Mouse (Mus musculus) layer of hippocampus, adult 2 months (tissue): ENCODE data around the gene Cfl1. TPM values are rescaled to one million over a fixed set of nuclear protein-coding genes. Genes with fewer than 3 reads are reported as not detected.

Experiments
- DNase-seq, 2 experiments: peaks; one replicate each; pipeline ENCODE4 v3.0.0; 2022; ENCODE audit warnings: low spot score in 2 of 2
- H3K27ac ChIP-seq: fragments of 200-600 bp; 2 replicates; pipeline ENCODE4 v1.8.1; 2022
- H3K4me3 ChIP-seq: fragments of 200-600 bp; 2 replicates; pipeline ENCODE4 v1.8.1; 2022; ENCODE audit warnings: mild to moderate bottlenecking
- CTCF ChIP-seq: fragments of 200-600 bp; conservative IDR thresholded peaks from 2 replicates; pipeline ENCODE4 v1.8.1; 2022; ENCODE audit warnings: antibody characterized with exemption, mild to moderate bottlenecking, moderate library complexity
- long read RNA-seq, 2 experiments: library from polyadenylated mRNA; stranded (forward); transcript quantifications; one replicate each; pipeline ENCODE4 v2.0.0; 2021; ENCODE audit warnings: borderline mapping rate in 2 of 2
- total RNA-seq, 2 experiments: library from RNA; stranded (reverse); gene quantifications; 2 replicates each; pipeline ENCODE4 v1.2.3; 2021

Cfl1 gene
- 1,000 to 10,000 TPM; 1,280 to 1,287 TPM for total RNA-seq
- long read RNA-seq, experiment 1, transcript Cfl1-202 (4 exons, 2,354 nt), result major isoform, 536 of 730 reads
- long read RNA-seq, experiment 1, partial matches to known transcripts, result 12 of 730 reads
- long read RNA-seq, experiment 1, other reads (novel, unspliced or antisense), result 181 of 730 reads
- long read RNA-seq, experiment 2, transcript Cfl1-202 (4 exons, 2,354 nt), result major isoform, 868 of 876 reads
- long read RNA-seq, experiment 2, partial matches to known transcripts, result 0 of 876 reads
- long read RNA-seq, experiment 2, other reads (novel, unspliced or antisense), result 8 of 876 reads

GRCm38 (mm10) chr19:5490313-5490897 is at the start of gene Cfl1:
Gene Cfl1, plus strand, starts transcription at chr19:5490455.
- H3K27ac ChIP-seq, result peak within 1 kb of the TSS; percentile 95
- no peak for TF ChIP-seq CTCF
- DNase-seq, result peak; percentile 95
- H3K4me3 ChIP-seq, result peak within 1 kb of the TSS; percentile 100

GRCm38 (mm10) chr19:5444371-5444908 is 45.8 kb upstream of the Cfl1 start:
- H3K27ac ChIP-seq, result no peak overlapping the region
- TF ChIP-seq CTCF, result no peak
- no peak overlapping the region for H3K4me3 ChIP-seq
- DNase-seq, result no peak

GRCm38 (mm10) chr19:5444954-5445353 is 45.3 kb upstream of the Cfl1 start:
- DNase-seq, result no peak
- no peak overlapping the region for H3K4me3 ChIP-seq
- no peak overlapping the region for H3K27ac ChIP-seq
- no peak for TF ChIP-seq CTCF

- TF ChIP-seq CTCF, result no peak
- DNase-seq, result no peak
- Histone ChIP-seq H3K4me3 (no peak overlapping the region), H3K27ac (no peak overlapping the region)
Measured at GRCm38 (mm10) chr19:5445747-5446146, 44.5 kb upstream of the Cfl1 start.

GRCm38 (mm10) chr19:5447515-5448353 is 42.5 kb upstream of the Cfl1 start, which contains the start of gene Fosl1:
Gene Fosl1, plus strand, starts transcription at chr19:5447547.
- peak; percentile 57 to 69 for DNase-seq
- TF ChIP-seq CTCF, result no peak

GRCm38 (mm10) chr19:5448354-5449150 is 41.7 kb upstream of the Cfl1 start:
- Histone ChIP-seq H3K27ac (no peak overlapping the region), H3K4me3 (peak overlapping the region; percentile 59)
- no peak for DNase-seq
- no peak for TF ChIP-seq CTCF

More at GRCm38 (mm10) chr19:5447515-5448353, 42.5 kb upstream of the Cfl1 start, which contains the start of gene Fosl1:
- Histone ChIP-seq H3K4me3 (peak within 1 kb of the TSS; percentile 59), H3K27ac (no peak within 1 kb of the TSS)

GRCm38 (mm10) chr19:5449673-5450072 is 40.6 kb upstream of the Cfl1 start:
- H3K27ac ChIP-seq, result no peak overlapping the region
- no peak overlapping the region for H3K4me3 ChIP-seq
- no peak for DNase-seq
- no peak for TF ChIP-seq CTCF

GRCm38 (mm10) chr19:5451766-5452165 is 38.5 kb upstream of the Cfl1 start:
- TF ChIP-seq CTCF, result no peak
- no peak for DNase-seq
- Histone ChIP-seq H3K4me3 (no peak overlapping the region), H3K27ac (no peak overlapping the region)

GRCm38 (mm10) chr19:5455037-5455436 is 35.2 kb upstream of the Cfl1 start:
- no peak for DNase-seq
- Histone ChIP-seq H3K27ac (peak overlapping the region; percentile 100), H3K4me3 (peak overlapping the region; percentile 81)
- no peak for TF ChIP-seq CTCF

GRCm38 (mm10) chr19:5455568-5455967 is 34.7 kb upstream of the Cfl1 start:
- peak overlapping the region; percentile 81 for H3K4me3 ChIP-seq
- H3K27ac ChIP-seq, result peak overlapping the region; percentile 100
- no peak for DNase-seq
- no peak for TF ChIP-seq CTCF

GRCm38 (mm10) chr19:5456241-5456921 is 33.9 kb upstream of the Cfl1 start:
- no peak for TF ChIP-seq CTCF

More at GRCm38 (mm10) chr19:5456241-5456921, 33.9 kb upstream of the Cfl1 start:
- Histone ChIP-seq H3K4me3 (peak overlapping the region; percentile 81), H3K27ac (peak overlapping the region; percentile 100)
- no peak for DNase-seq
